Mouse (Mus musculus) cerebellum, adult 2 months (tissue): ENCODE measurements around the gene D130052B06Rik.

Experiments used
- CTCF ChIP-seq: fragments of 200-500 bp; IDR thresholded peaks from 2 replicates; pipeline ENCODE4 v1.5.1; 2011; ENCODE audit warnings: low read depth, mild to moderate bottlenecking, control low read depth, low read length, moderate library complexity, borderline replicate concordance; ENCODE audit not compliant: insufficient read depth
- POLR2A ChIP-seq: fragments of 200-500 bp; IDR thresholded peaks from 2 replicates; pipeline ENCODE4 v1.6.1; 2011; ENCODE audit warnings: low read length, control low read depth, borderline replicate concordance; ENCODE audit not compliant: insufficient read depth

GRCm38 (mm10) chr11:33586614-33587013, 12.5 kb upstream of the D130052B06Rik start:
- TF ChIP-seq CTCF, result no peak
- TF ChIP-seq POLR2A, result no peak
